ENCODE assay signal across 9 mouse cellular contexts in genomic region chr7:139281195-139281594, GRCm38 (mm10). TPM values are rescaled to one million over a fixed set of nuclear protein-coding genes. Genes with fewer than 3 reads are reported as not detected.
DNase-seq lines count a peak whose midpoint lies in the region; ATAC-seq lines count a peak whose summit lies in the region.
"Had no signal": no experiment of that assay in that cellular context is flagged by ENCODE, and none has a peak within 500 bp of the region (broad histone marks: within the 10 kb centered on the region; RNA-seq: fewer than 3 reads in every experiment).

No protein-coding gene starts in this region.

- H3K4me3 ChIP-seq in hindbrain, embryonic 16.5 days (ENCODE audit: low read length), result no peak overlapping the region
- H3K4me3 ChIP-seq in hindbrain, embryonic 12.5 days, result no peak overlapping the region
- H3K4me3 ChIP-seq in macrophage (ENCODE audit: inconsistent target), result no peak overlapping the region
- H3K4me3 ChIP-seq: hindbrain, embryonic 15.5 days had no signal

- DNase-seq in kidney, postnatal 36 days, result peak; percentile 38 to 64
- no peak for DNase-seq in T-cell, adult 2 months (ENCODE audit: low spot score)
- no peak for DNase-seq in cerebellum, adult 9-10 months
- no peak for DNase-seq in adrenal gland, postnatal 4 days (ENCODE audit: low spot score in 2 of 2)

- no peak overlapping the region for H3K27ac ChIP-seq in hindbrain, embryonic 16.5 days (ENCODE audit: low read depth, low read length)
- H3K27ac ChIP-seq in hindbrain, embryonic 12.5 days, result no peak overlapping the region
- H3K27ac ChIP-seq in macrophage, result peak overlapping the region; percentile 45
- H3K27ac ChIP-seq: hindbrain, embryonic 15.5 days had no signal

- H3K27me3 ChIP-seq in hindbrain, embryonic 16.5 days (replicated peaks; ENCODE audit: control insufficient read depth, insufficient read depth, low read length), result no peaks in the 10 kb centered on the region
- no peaks in the 10 kb centered on the region for H3K27me3 ChIP-seq in hindbrain, embryonic 12.5 days
- H3K27me3 ChIP-seq: hindbrain, embryonic 15.5 days had no signal

- H3K4me2 ChIP-seq in hindbrain, embryonic 16.5 days (ENCODE audit: low read length), result no peak overlapping the region
- H3K4me2 ChIP-seq in hindbrain, embryonic 12.5 days (replicated peaks), result no peak overlapping the region
- H3K4me2 ChIP-seq: hindbrain, embryonic 15.5 days had no signal

- no peaks in the 10 kb centered on the region for H3K79me2 ChIP-seq in macrophage (ENCODE audit: inconsistent target)

- no peak overlapping the region for H3K9ac ChIP-seq in hindbrain, embryonic 16.5 days (ENCODE audit: low read depth, low read length)
- H3K9ac ChIP-seq in hindbrain, embryonic 12.5 days, result no peak overlapping the region
- H3K9ac ChIP-seq: hindbrain, embryonic 15.5 days had no signal

- no peaks in the 10 kb centered on the region for H3K36me3 ChIP-seq in hindbrain, embryonic 16.5 days (ENCODE audit: control insufficient read depth, insufficient read depth, low read length)
- no peaks in the 10 kb centered on the region for H3K36me3 ChIP-seq in hindbrain, embryonic 12.5 days
- no peaks in the 10 kb centered on the region for H3K36me3 ChIP-seq in macrophage (ENCODE audit: inconsistent target)
- H3K36me3 ChIP-seq: hindbrain, embryonic 15.5 days had no signal

- H3K4me1 ChIP-seq in hindbrain, embryonic 16.5 days (ENCODE audit: control insufficient read depth, insufficient read depth, low read depth, low read length), result peaks cover 8% of the 10 kb centered on the region
- H3K4me1 ChIP-seq in hindbrain, embryonic 12.5 days, result peaks cover 21% of the 10 kb centered on the region

- 0 out of 2 replicates have a peak, but pooled peaks have one; percentile 17 for ATAC-seq in hindbrain, embryonic 16.5 days
- no peak for ATAC-seq in hindbrain, embryonic 12.5 days (ENCODE audit: low FRiP score)
- peak; percentile 50 for ATAC-seq in common myeloid progenitor, adult 5-6 weeks (replicated peaks; ENCODE audit: low read depth, poor library complexity, severe bottlenecking)

- WGBS in hindbrain, embryonic 16.5 days, result 45% methylated on average over 2 of the region's 2 CpGs
- WGBS in hindbrain, embryonic 12.5 days, result 35% methylated on average over 2 of the region's 2 CpGs
- WGBS in macrophage (ENCODE audit: missing documents), result 29% methylated on average over 2 of the region's 2 CpGs

- H3K9me3 ChIP-seq in hindbrain, embryonic 16.5 days (ENCODE audit: control insufficient read depth, low read length), result no peaks in the 10 kb centered on the region
- no peaks in the 10 kb centered on the region for H3K9me3 ChIP-seq in hindbrain, embryonic 12.5 days (replicated peaks)
- H3K9me3 ChIP-seq: hindbrain, embryonic 15.5 days had no signal

RNA-seq across cellular contexts. Expression of gene Pwwp2b, which starts 32.9 kb away (rescaled TPM):
- 5.6 and 6.4 TPM in 2 replicates for polyA plus RNA-seq in hindbrain, embryonic 16.5 days (2015; fragmentation: Nextera tagmentation; extraction: Ambion mirVana)
- polyA plus RNA-seq in hindbrain, embryonic 12.5 days (2016; fragmentation: Nextera tagmentation; extraction: Ambion mirVana), result 4.3 and 5.1 TPM in 2 replicates
- total RNA-seq in common myeloid progenitor, adult 5-6 weeks (2017), result 3.8 TPM in 2 replicates
- 100 to 1,000 TPM in 1 of 26 experiments, 10 to 100 TPM in 25; 20.0 to 106 (median 39.1) TPM for total RNA-seq in macrophage (2018; cell fraction: chromatin; rRNA removed)
- total RNA-seq in macrophage (2018; cell fraction: cytosol; rRNA removed), result 10 to 100 TPM; 12.0 to 39.3 (median 24.7) TPM
- 10 to 100 TPM; 13.7 to 86.6 (median 34.0) TPM for total RNA-seq in macrophage (2018; cell fraction: nucleus; rRNA removed)
- polyA plus RNA-seq in macrophage (2018), result 25.2 to 32.3 TPM (median 28.0 TPM) in 3 replicates
- total RNA-seq in adrenal gland, postnatal 4 days (2021), result 10 to 100 TPM; 18.2 to 21.0 TPM

Comparison
In these comparisons a context has a peak if more than half of its experiments do, and no peak if none do; other contexts are left out.
1. DNase-seq: peak in kidney, postnatal 36 days (2 of 2); none in T-cell, adult 2 months (single experiment), cerebellum, adult 9-10 months (single experiment) and adrenal gland, postnatal 4 days (0 of 2).